In the genomic region with DNA sequence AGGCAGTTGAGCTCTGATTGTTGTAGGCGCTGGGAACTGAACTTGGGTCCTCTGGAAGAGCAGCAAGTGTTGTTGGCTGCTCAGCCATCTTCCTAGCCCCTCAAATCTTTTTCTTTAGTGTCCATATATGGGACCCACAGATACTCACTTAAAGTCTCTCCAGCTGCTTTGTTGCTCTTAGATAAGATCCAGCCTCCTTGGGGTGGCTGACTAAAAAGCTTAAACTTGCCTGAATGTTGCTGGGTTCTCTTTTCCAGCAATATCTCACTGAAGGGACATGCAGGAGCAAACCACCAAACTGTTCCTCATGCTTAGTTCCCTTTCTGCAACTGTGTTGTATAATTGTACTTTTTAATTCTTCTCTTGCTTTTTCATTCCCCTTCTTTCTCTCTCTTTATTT, we compare ENCODE assay signal across 26 mouse cellular contexts.
"Had no signal": no experiment of that assay in that cellular context is flagged by ENCODE, and none has a peak within 500 bp of the region (broad histone marks: within the 10 kb centered on the region; RNA-seq: fewer than 3 reads in every experiment).

No protein-coding gene starts in this region.

- H3K27ac ChIP-seq: embryonic facial prominence, embryonic 10.5 days; embryonic facial prominence, embryonic 12.5 days; embryonic facial prominence, embryonic 13.5 days; embryonic facial prominence, embryonic 15.5 days; forebrain, embryonic 10.5 days; forebrain, embryonic 12.5 days; forebrain, embryonic 15.5 days; gastrocnemius, adult 2 months; heart, adult 2 months had no signal

- ATAC-seq: forebrain, embryonic 14.5 days; forebrain, embryonic 15.5 days; forebrain, embryonic 16.5 days; forebrain, postnatal 0 days had no signal

- H3K36me3 ChIP-seq: embryonic facial prominence, embryonic 10.5 days; embryonic facial prominence, embryonic 12.5 days; embryonic facial prominence, embryonic 13.5 days; embryonic facial prominence, embryonic 15.5 days; forebrain, embryonic 10.5 days; forebrain, embryonic 12.5 days; forebrain, embryonic 15.5 days had no signal

- H3K4me3 ChIP-seq: embryonic facial prominence, embryonic 10.5 days; embryonic facial prominence, embryonic 12.5 days; embryonic facial prominence, embryonic 13.5 days; embryonic facial prominence, embryonic 15.5 days; erythroblast, embryonic 14.5 days; forebrain, embryonic 10.5 days; forebrain, embryonic 12.5 days; forebrain, embryonic 15.5 days; gastrocnemius, adult 2 months; heart, adult 2 months had no signal

- H3K9me3 ChIP-seq: embryonic facial prominence, embryonic 10.5 days; embryonic facial prominence, embryonic 12.5 days; embryonic facial prominence, embryonic 13.5 days; embryonic facial prominence, embryonic 15.5 days; forebrain, embryonic 10.5 days; forebrain, embryonic 12.5 days; forebrain, embryonic 15.5 days had no signal

- H3K27me3 ChIP-seq: embryonic facial prominence, embryonic 12.5 days; embryonic facial prominence, embryonic 13.5 days; embryonic facial prominence, embryonic 15.5 days; forebrain, embryonic 12.5 days; forebrain, embryonic 15.5 days had no signal

- DNase-seq: cerebellum, adult 8-10 months; cerebellum, adult 9-10 months; cerebellum, adult 9-11 months; cerebellum, postnatal 10 days; cerebellum, postnatal 14 days; cerebellum, postnatal 25 days; cerebellum, postnatal 36 days; embryo, embryonic 11 days; forebrain, postnatal 0 days; gastrocnemius, adult 2 months; gastrocnemius, postnatal 10 days; gastrocnemius, postnatal 14 days; gastrocnemius, postnatal 25 days; gastrocnemius, postnatal 36 days; heart, adult 18-20 months; heart, adult 2 months had no signal

- H3K9ac ChIP-seq: embryonic facial prominence, embryonic 12.5 days; embryonic facial prominence, embryonic 13.5 days; embryonic facial prominence, embryonic 15.5 days; forebrain, embryonic 12.5 days; forebrain, embryonic 15.5 days; forebrain, postnatal 0 days had no signal

- H3K4me1 ChIP-seq: embryonic facial prominence, embryonic 10.5 days; embryonic facial prominence, embryonic 12.5 days; embryonic facial prominence, embryonic 15.5 days; forebrain, embryonic 10.5 days; forebrain, embryonic 12.5 days; forebrain, embryonic 15.5 days had no signal

- H3K4me2 ChIP-seq: embryonic facial prominence, embryonic 12.5 days; embryonic facial prominence, embryonic 13.5 days; embryonic facial prominence, embryonic 15.5 days; forebrain, embryonic 12.5 days; forebrain, embryonic 15.5 days had no signal
